Mouse (Mus musculus) E14TG2a.4 (cell line): Measurements from ENCODE around the gene Ddx19b.

Source experiments
- CTCF ChIP-seq: conservative IDR thresholded peaks from 2 replicates; pipeline ENCODE4 v1.5.1; 2014; ENCODE audit warnings: low read length
- NANOG ChIP-seq: IDR thresholded peaks from 2 replicates; pipeline ENCODE4 v1.6.1; 2014; ENCODE audit warnings: borderline replicate concordance, low read length, mixed read lengths

- TF ChIP-seq CTCF (no peak), NANOG (no peak)
Measured at GRCm38 (mm10) chr8:111061688-111062071, 30.1 kb upstream of the Ddx19b start.
